Mouse (Mus musculus) lung, postnatal 14 days (tissue): ENCODE data around the gene Hsd3b7.
A peak's percentile ranks its signal among the peaks of the same experiment; 100 is the strongest.
"Not testable (repeated sequence)": the region's sequence is repeated elsewhere in the genome, so short reads cannot be mapped to it uniquely, and the experiment has no call there.

ENCODE experiments used
- DNase-seq: peaks from one replicate; pipeline ENCODE4 v3.0.0; 2021

Hsd3b7 gene

DNA sequence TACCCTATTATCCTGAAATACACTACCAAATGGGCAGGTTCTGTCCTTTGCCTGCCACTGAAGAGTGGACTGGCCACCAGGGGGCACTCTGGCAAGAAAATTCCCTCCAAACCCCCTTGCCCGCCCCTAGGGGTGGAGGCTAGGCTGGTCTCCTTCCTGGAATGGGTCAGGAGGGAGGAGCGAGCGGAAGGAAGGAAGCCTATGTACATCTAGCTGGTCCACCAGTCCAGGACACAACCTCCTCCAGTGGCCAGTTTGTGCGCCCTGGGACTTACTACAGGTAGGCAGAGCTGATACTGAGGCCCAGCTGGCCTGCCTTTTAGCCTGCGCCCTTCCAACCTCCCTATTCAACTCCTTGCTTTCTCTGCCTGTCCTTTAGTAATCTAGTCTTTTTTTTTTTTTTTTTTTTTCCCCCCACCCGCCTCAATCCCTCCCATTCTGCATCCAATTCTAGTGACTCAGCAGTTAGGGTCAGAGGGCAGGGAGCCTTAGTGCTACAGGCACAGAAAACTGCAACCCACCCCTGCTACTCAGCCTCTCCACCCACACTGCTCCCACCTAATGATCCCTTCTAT, at the start of gene Hsd3b7:
Hsd3b7 (plus strand) TSS at position 170 of the 575 bp plus-strand sequence.
- DNase-seq, result peak; percentile 97

- DNase-seq, result no peak
Observed at GRCm38 (mm10) chr7:127751619-127752018, 48.8 kb upstream of the Hsd3b7 start.

- DNase-seq, result no peak
Observed at GRCm38 (mm10) chr7:127752069-127752468, 48.3 kb upstream of the Hsd3b7 start.

DNA sequence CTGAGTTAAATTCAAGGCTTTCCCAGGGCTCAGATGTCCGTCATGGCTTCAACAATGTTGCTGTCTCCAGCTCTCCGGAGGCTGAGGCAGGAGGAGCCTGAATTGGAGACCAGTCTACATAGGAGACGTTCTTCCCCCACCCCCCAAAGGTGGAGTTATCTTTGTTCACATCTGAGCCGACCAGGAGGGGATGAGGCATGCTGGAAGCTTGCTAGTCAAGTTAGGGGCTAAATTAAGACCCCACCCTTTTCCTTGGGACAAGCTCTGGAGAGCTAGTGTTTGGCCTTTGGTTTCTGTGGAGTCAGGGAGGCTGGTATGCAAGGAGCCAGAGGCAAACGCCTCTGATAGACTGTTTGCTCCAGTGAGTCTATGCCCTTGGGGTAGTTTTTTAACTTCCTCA, 47.2 kb upstream of the Hsd3b7 start:
- no peak for DNase-seq

DNA sequence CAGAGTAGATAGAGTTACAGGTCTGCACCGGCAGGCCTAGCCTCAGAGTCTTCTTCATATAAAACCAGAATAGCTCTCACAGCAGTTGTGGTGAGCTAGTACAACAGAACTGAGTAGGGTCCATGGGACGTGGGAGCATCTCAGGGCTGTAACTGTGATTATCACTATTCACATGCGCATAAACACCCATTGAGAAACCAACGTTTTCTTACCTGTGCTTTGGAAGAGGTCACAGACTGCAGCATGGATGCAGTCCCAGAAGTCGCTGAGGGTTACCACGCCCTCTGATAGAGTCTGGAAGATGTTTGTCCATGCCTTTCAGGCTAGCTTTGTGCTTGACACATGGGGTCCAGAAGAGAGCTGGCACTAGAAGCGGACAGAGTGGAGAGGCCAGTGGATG, 46.7 kb upstream of the Hsd3b7 start:
- DNase-seq, result no peak

- no peak for DNase-seq
Observed at GRCm38 (mm10) chr7:127759716-127760115, 40.7 kb upstream of the Hsd3b7 start.

DNA sequence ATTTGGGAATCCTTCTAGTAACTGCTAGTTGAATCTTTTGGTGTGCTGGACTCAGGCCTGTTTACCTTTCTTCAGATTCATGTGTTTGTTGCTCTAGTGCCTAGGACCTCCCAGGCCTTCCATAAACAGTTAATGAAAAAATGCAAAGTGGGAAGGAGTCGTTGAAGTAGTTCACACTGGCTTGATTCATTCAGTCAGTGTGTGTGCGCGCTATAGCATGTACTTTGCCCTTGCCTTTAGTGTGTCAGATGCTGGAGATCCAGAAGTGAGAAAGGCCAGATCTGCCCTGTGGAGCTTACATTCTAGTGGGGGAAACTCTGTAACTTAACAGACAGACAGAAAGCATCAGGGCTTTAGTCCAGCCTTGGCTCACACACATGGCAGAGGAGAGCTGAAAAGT, 39.9 kb upstream of the Hsd3b7 start:
- no peak for DNase-seq

DNA sequence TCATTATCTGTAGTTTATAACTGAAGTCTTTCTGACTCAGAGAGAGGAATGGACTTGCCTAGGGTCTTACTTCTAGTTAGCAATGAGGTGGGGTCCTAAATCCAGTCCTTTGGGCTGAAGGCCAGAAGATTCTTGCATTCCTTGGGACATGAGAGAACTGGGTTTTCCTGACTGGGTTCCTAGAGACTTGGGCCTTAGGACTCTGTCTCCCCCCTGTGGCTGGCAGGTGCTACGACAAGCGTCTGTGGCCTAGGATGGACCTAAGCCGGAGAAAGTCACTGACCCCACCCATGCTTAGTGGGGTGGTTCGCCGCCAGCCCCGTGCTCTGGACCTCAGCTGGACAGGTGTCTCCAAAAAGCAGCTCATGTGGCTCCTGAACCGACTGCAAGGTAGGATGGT, 39.4 kb upstream of the Hsd3b7 start:
- peak; percentile 82 for DNase-seq

DNA sequence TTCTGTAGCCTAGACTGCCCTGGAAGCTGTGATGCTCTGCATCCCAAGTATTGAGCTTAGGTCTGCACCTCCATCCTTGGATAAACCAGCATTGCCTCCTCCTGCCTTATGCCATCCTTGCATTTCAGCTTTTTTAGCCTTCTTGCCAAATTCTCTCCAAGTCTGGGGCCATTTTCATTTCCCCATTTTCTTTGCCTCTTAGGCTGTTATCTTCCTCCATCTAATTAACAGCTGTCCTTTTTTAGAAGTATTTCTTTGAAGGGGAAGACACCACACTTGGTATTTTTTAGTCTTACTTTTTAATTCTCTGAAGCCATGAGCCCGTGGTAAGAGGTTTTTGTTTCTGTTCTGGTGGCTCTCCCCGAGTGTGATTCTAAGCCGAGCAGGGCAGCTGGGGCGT, 36.8 kb upstream of the Hsd3b7 start:
- DNase-seq, result no peak

GRCm38 (mm10) chr7:127765756-127766155, 34.6 kb upstream of the Hsd3b7 start:
- DNase-seq, result no peak

GRCm38 (mm10) chr7:127766851-127767609, 33.4 kb upstream of the Hsd3b7 start:
- DNase-seq, result no peak

DNA sequence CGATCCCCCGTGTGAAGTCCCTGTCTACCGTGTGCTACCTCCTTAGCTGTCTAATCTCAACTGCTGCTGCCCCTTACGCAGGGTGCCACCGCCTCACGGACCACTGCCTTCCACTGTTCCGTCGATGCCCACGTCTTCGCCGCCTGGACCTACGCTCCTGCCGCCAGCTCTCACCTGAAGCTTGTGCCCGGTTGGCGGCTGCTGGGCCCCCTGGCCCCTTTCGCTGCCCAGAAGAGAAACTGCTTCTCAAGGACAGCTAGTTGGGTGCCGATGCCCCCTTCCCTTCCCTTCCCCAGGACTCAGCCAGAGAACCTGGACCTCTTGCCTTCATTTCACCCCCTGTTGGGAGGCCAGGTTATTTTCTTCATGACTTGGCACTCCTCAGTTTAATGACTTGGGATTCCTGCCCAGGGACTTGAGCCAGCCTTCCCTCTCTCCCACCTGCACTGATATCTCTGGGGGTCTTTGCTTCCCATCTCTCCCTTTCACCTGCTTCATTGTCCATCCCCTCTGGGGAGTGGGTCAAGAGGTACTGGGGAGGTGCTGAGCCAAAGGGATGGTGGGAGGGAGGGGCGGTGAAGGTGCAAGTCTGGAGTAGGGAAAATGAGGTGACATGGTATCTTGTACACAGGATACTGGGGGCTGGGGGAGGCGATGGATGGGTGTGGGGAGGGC, 32.6 kb upstream of the Hsd3b7 start:
- DNase-seq, result no peak

GRCm38 (mm10) chr7:127768346-127768996, 31.9 kb upstream of the Hsd3b7 start:
- DNase-seq, result no peak

DNA sequence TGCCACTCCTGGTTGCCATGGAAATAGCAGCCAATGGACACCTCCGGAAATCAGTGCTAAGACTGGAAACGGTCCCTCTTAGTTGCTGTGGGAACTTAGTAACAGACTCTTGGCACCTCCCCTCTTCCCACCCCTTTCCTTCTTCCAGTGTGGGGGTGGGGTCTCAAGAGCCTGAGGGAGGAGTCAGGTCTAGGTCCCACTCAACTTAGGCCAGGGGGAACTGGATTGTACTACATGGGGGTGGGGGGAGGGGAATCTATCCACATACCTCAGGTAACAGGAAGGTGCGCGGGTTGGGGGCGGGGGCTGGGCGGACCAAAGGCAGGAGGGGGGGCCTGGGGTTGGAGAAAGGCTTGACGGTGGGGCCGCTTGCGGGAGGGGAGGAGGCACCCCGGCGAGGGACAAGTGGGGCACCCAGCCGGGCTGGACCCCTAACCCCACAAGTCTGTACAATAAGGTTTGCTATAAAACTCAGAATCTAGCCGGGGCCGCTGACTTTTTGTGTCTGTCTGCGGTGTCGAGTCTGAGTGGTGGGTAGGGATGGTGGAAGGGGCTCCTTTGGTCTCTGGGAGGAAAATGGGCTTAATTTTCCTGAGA, 31.3 kb upstream of the Hsd3b7 start:
- peak; percentile 95 for DNase-seq

DNA sequence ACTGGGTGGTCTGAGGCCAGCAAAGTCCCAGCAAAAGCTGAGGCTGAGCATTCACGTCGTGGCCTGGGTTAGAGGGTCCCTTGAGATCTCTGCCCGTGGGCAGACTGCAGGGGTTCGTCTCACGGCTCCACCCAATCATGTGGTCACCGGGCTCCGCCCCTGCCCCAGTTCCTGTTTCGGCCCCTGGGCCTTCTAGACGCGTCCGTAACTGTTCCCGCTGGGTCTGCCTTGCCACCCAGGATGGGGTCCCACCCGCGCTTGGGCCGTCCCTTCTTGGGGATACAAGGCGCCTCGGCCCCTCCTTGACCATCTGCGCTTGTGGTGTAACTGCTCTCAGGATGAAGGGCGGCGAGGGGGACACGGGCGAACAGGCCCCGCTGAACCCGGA, 30.8 kb upstream of the Hsd3b7 start, which contains the start of gene Orai3:
Orai3 (plus strand) TSS at position 165 of the 388 bp plus-strand sequence.
- DNase-seq, result peak; percentile 90

DNA sequence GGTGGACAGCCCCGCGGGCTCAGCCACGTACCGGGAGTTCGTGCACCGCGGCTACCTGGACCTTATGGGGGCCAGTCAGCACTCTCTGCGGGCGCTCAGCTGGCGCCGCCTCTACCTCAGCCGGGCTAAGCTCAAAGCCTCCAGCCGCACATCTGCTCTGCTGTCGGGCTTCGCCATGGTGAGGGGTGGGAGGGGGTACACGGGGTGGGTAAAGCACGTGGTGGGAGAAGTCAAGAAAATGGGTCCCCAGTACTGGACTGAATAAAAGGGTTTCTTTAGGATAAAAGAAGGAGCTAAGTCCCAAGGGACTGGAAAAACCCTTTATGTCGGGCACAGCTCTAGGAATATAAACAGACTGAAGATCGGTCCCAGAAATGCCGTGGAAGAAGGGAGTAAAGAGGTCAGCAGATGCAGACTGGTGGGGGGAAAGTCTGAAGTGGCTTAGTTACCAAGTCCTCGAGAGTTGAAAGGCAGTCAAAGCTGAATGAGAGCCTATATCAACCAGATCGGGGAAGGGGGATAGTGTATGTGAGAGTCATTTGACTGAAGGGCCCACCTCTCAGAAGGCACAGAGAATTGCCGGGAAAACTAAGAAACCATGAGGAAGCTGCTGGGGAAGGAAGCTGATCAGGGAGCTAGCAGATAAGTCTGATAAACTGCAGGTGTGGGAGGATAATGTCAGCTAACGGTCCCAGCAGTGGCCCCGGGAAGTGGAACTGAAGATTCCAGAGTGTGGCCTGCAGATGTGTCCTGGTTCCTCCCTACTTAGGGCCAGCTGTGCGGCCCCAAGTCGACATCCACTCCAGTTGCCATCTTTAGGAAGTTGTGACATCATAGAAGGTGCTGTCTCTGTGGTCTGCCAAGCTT, 30.1 kb upstream of the Hsd3b7 start:
- DNase-seq, result no peak

DNA sequence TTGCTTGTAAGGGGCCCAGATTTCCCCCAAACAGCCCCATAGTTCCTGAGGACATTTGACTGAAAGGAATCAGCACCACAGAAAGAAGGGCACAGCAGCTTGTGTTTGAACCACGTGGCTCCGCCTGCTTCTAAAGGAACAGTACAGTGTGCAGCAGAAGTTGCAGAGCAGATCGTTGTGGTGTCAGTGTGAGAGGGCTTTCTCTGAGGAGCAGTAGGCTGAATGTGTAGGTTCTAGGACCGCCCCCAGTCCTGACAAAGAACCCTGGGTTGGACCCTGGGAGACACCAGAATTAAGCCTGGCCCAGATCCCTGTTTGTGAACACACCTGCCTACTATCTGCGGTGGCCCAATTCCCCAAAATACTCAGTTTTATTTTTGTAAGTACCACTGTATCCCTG, 29.1 kb upstream of the Hsd3b7 start:
- DNase-seq, result no peak

DNA sequence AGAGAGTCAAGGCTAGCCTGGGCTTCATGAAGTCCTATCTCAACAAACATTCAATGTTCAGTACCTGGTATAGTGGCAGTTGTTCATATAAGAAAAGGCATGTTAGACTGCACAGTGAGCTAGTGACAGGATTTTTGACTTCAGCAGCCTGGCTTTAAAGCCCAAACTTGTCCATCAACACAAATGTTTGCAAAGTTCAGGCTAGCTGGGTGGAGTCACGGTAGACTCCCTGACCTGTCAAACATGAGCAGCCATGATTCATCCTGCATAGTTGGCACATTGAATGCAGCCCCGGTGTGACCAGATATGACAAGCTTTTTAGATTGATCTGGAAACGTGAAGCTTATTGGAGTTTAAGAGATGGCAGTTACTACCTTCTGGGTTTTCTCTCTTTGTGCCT, 28.3 kb upstream of the Hsd3b7 start:
- no peak for DNase-seq

DNA sequence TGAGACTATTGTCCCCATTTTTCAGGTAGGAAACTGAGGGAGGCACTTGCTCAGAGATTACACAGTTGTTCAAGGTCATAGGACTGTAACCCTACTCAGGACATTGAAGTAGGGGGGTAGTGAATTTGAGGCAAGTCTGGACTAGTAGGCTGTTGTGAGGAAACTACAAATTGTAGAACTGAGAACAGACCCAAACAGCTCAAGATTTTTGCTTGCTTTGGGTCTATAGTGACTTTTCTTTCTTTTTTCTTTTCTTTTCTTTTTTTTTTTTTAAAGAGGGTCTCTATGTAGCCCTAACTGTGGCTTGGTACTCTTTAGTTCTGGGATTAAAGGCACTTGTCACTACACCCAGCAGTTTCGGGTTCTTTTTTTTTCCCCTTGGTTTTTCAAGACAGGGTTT, 27.8 kb upstream of the Hsd3b7 start:
- no peak for DNase-seq

- DNase-seq, result peak; percentile 73
Observed at GRCm38 (mm10) chr7:127773664-127774384, 26.6 kb upstream of the Hsd3b7 start.

GRCm38 (mm10) chr7:127775837-127776236, 24.6 kb upstream of the Hsd3b7 start:
- DNase-seq, result not testable (repeated sequence)
